In genomic region chr14:79912610-79913009, GRCm38 (mm10) we compare ENCODE assay signal across 9 mouse cellular contexts.
DNase-seq lines count a peak whose midpoint lies in the region; ATAC-seq and TF ChIP-seq lines count a peak whose summit lies in the region.
"Had no signal": no experiment of that assay in that cellular context is flagged by ENCODE, and none has a peak within 500 bp of the region (broad histone marks: within the 10 kb centered on the region; RNA-seq: fewer than 3 reads in every experiment).

No protein-coding gene starts in this region.

- 29% methylated on average over 4 of the region's 4 CpGs for WGBS in lung, postnatal 0 days

- no peak overlapping the region for H3K4me2 ChIP-seq in lung, postnatal 0 days (replicated peaks; ENCODE audit: low read depth, low read length)
- H3K4me2 ChIP-seq: heart, embryonic 13.5 days had no signal

- peak; percentile 17 for DNase-seq in CD4-positive, CD25-positive, alpha-beta regulatory T cell, adult 2 months (ENCODE audit: low read depth, low spot score)
- peak; percentile 2 for DNase-seq in thymus, postnatal 0 days (ENCODE audit: low spot score)
- DNase-seq in thymus, adult 18-20 months: no peak
- DNase-seq in embryo, embryonic 11.5 days (ENCODE audit: low read depth, low spot score): peak; percentile 31
- DNase-seq in kidney, adult 9 months: peak; percentile 76
- peak; percentile 6 for DNase-seq in lung, postnatal 0 days (ENCODE audit: low spot score)
- DNase-seq in spleen, adult 12 weeks (ENCODE audit: low spot score): no peak

- H3K36me3 ChIP-seq in lung, postnatal 0 days (ENCODE audit: insufficient read depth, low read length): no peaks in the 10 kb centered on the region
- H3K36me3 ChIP-seq: heart, embryonic 13.5 days had no signal

- TF ChIP-seq EP300 in lung, postnatal 0 days (IDR thresholded peaks at IDR 0.05): no peak

- peak; percentile 70 for TF ChIP-seq CTCF in lung, postnatal 0 days (IDR thresholded peaks at IDR 0.05)

- no peak overlapping the region for H3K27ac ChIP-seq in lung, postnatal 0 days (ENCODE audit: low read length)
- H3K27ac ChIP-seq: heart, embryonic 13.5 days had no signal

- H3K9ac ChIP-seq in lung, postnatal 0 days (replicated peaks; ENCODE audit: low read depth): no peak overlapping the region
- H3K9ac ChIP-seq: heart, embryonic 13.5 days had no signal

- H3K4me1 ChIP-seq in lung, postnatal 0 days (ENCODE audit: insufficient read depth, low read depth, low read length): no peaks in the 10 kb centered on the region
- H3K4me1 ChIP-seq: heart, embryonic 13.5 days had no signal

- H3K27me3 ChIP-seq in lung, postnatal 0 days (replicated peaks; ENCODE audit: insufficient read depth, low read length): no peaks in the 10 kb centered on the region
- H3K27me3 ChIP-seq: heart, embryonic 13.5 days had no signal

- ATAC-seq in CD4-positive, CD25-positive, alpha-beta regulatory T cell, adult 4 months: no peak
- no peak for ATAC-seq in lung, postnatal 0 days

- no peaks in the 10 kb centered on the region for H3K9me3 ChIP-seq in lung, postnatal 0 days (ENCODE audit: low read length)
- H3K9me3 ChIP-seq: heart, embryonic 13.5 days had no signal

- no peak overlapping the region for H3K4me3 ChIP-seq in lung, postnatal 0 days (ENCODE audit: low read depth, low read length)
- H3K4me3 ChIP-seq: heart, embryonic 13.5 days had no signal

Comparison
In these comparisons a context has a peak if more than half of its experiments do, and no peak if none do; other contexts are left out.
1. DNase-seq: peak in CD4-positive, CD25-positive, alpha-beta regulatory T cell, adult 2 months (single experiment), thymus, postnatal 0 days (single experiment), embryo, embryonic 11.5 days (single experiment), kidney, adult 9 months (single experiment) and lung, postnatal 0 days (single experiment); none in thymus, adult 18-20 months (0 of 2) and spleen, adult 12 weeks (single experiment).